27 mouse cellular contexts compared by ENCODE assay signal in the genomic region with DNA sequence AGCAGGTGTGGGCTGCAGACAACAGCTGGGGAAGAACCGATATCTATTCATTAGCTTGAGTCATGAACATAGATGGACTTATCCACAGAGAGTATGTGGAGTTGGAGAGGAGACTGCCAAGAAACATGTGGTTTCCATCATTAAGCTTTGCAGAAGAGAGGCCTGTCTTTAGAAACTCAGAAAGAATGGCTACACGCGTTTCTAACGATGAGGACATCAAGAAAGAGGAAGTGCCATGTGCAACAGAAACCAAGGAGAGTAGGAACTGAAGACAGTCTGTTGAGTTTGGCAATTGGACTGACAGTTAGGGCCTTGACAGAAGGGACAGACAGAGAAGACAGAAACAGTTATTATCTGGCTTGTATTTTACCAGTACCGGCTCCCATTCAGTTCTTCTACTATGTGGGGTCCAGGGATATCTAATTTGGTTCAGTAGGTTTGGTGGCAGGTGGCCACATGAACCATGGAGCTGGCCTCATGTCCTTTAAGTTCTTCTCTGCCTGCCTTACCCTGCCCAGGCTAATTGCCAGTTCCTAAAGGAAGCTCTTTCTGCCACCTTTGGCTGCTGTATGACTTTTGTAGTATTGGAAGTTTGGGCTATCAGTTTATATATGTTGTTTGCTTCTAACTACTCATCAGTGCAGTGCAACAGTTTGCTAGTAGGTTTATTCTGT. TPM values are rescaled to one million over a fixed set of nuclear protein-coding genes. Genes with fewer than 3 reads are reported as not detected.
DNase-seq lines count a peak whose midpoint lies in the region; ATAC-seq and TF ChIP-seq lines count a peak whose summit lies in the region.
"Had no signal": no experiment of that assay in that cellular context is flagged by ENCODE, and none has a peak within 500 bp of the region (broad histone marks: within the 10 kb centered on the region; RNA-seq: fewer than 3 reads in every experiment).

No protein-coding gene starts in this region.

- TF ChIP-seq CTCF in lung, postnatal 0 days (IDR thresholded peaks at IDR 0.05), result no peak
- no peak for TF ChIP-seq CTCF in G1E (IDR thresholded peaks at IDR 0.05; ENCODE audit: low read depth, low read length)

- no peak for TF ChIP-seq EP300 in lung, postnatal 0 days (IDR thresholded peaks at IDR 0.05)

- H3K36me3 ChIP-seq in lung, postnatal 0 days (ENCODE audit: insufficient read depth, low read length), result no peaks in the 10 kb centered on the region
- H3K36me3 ChIP-seq in G1E (replicated peaks), result peaks cover 4% of the 10 kb centered on the region
- H3K36me3 ChIP-seq: heart, embryonic 12.5 days; limb, embryonic 15.5 days; neural tube, embryonic 12.5 days; stomach, embryonic 15.5 days had no signal

- peak; percentile 18 for DNase-seq in lung, postnatal 0 days (ENCODE audit: low spot score)
- no peak for DNase-seq in lung, postnatal 10 days
- peak; percentile 8 for DNase-seq in G1E (ENCODE audit: low spot score)
- DNase-seq in ovary, adult 18-20 months (ENCODE audit: low spot score), result no peak
- no peak for DNase-seq in right cerebral cortex, postnatal 36 days (ENCODE audit: low spot score in 2 of 2)
- DNase-seq: adrenal gland, postnatal 14 days; cerebellum, adult 9-11 months; gastrocnemius, postnatal 36 days; kidney, adult 8-10 months; kidney, postnatal 36 days; lung, postnatal 14 days; right cerebral cortex, postnatal 4 days; thymus, adult 2 months had no signal

- no peaks in the 10 kb centered on the region for H3K4me1 ChIP-seq in lung, postnatal 0 days (ENCODE audit: insufficient read depth, low read depth, low read length)
- peaks cover 8% of the 10 kb centered on the region for H3K4me1 ChIP-seq in G1E (ENCODE audit: insufficient read depth, low read depth, low read length)
- H3K4me1 ChIP-seq: forebrain, embryonic 13.5 days; heart, embryonic 12.5 days; limb, embryonic 15.5 days; neural tube, embryonic 12.5 days; stomach, embryonic 15.5 days had no signal

- no peak for ATAC-seq in lung, postnatal 0 days
- ATAC-seq in G1E (ENCODE audit: extremely low read depth, insufficient number of reproducible peaks, low FRiP score, poor library complexity, severe bottlenecking), result peak; percentile 34; the same call in 1 of the 2 replicates
- ATAC-seq in granulocyte monocyte progenitor cell, adult 5-6 weeks (replicated peaks; ENCODE audit: poor library complexity, severe bottlenecking), result peak; percentile 98
- peak; percentile 75 for ATAC-seq in neutrophil, adult 5-6 weeks (ENCODE audit: extremely low read depth, insufficient number of reproducible peaks, low FRiP score, poor library complexity, severe bottlenecking)
- ATAC-seq in inflammation-experienced regulatory T-cells, adult 6 months, result no peak
- ATAC-seq: activated CD4-positive, CD25-positive, alpha-beta regulatory T cell, adult 4 months; forebrain, embryonic 13.5 days; hindbrain, postnatal 0 days; Patski had no signal

- no peak overlapping the region for H3K4me2 ChIP-seq in lung, postnatal 0 days (replicated peaks; ENCODE audit: low read depth, low read length)
- H3K4me2 ChIP-seq: forebrain, embryonic 13.5 days; heart, embryonic 12.5 days; limb, embryonic 15.5 days; neural tube, embryonic 12.5 days; stomach, embryonic 15.5 days had no signal

- H3K4me3 ChIP-seq in lung, postnatal 0 days (ENCODE audit: low read depth, low read length), result no peak overlapping the region
- H3K4me3 ChIP-seq in G1E (ENCODE audit: low read depth, low read length), result no peak overlapping the region
- H3K4me3 ChIP-seq: forebrain, embryonic 13.5 days; heart, embryonic 12.5 days; limb, embryonic 15.5 days; neural tube, embryonic 12.5 days; stomach, embryonic 15.5 days had no signal

- WGBS in lung, postnatal 0 days, result 79% methylated on average over 5 of the region's 5 CpGs

- H3K27ac ChIP-seq in lung, postnatal 0 days (ENCODE audit: low read length), result no peak overlapping the region
- H3K27ac ChIP-seq: forebrain, embryonic 13.5 days; hindbrain, postnatal 0 days; limb, embryonic 15.5 days; neural tube, embryonic 12.5 days; stomach, embryonic 15.5 days had no signal

- no peaks in the 10 kb centered on the region for H3K27me3 ChIP-seq in lung, postnatal 0 days (replicated peaks; ENCODE audit: insufficient read depth, low read length)
- no peaks in the 10 kb centered on the region for H3K27me3 ChIP-seq in G1E (ENCODE audit: insufficient read depth, low read length)
- H3K27me3 ChIP-seq: forebrain, embryonic 13.5 days; heart, embryonic 12.5 days; limb, embryonic 15.5 days; neural tube, embryonic 12.5 days; stomach, embryonic 15.5 days had no signal

- H3K9ac ChIP-seq in lung, postnatal 0 days (replicated peaks; ENCODE audit: low read depth), result no peak overlapping the region
- H3K9ac ChIP-seq: forebrain, embryonic 13.5 days; heart, embryonic 12.5 days; limb, embryonic 15.5 days; neural tube, embryonic 12.5 days; stomach, embryonic 15.5 days had no signal

- no peaks in the 10 kb centered on the region for H3K9me3 ChIP-seq in lung, postnatal 0 days (ENCODE audit: low read length)
- H3K9me3 ChIP-seq in G1E (replicated peaks), result no peaks in the 10 kb centered on the region
- H3K9me3 ChIP-seq: forebrain, embryonic 13.5 days; heart, embryonic 12.5 days; limb, embryonic 15.5 days; neural tube, embryonic 12.5 days; stomach, embryonic 15.5 days had no signal

RNA-seq across cellular contexts. Expression of a gene that starts 12.8 kb away (rescaled TPM):
- not detected in 2 replicates for polyA plus RNA-seq in lung, postnatal 0 days (2015; fragmentation: Nextera tagmentation; extraction: Ambion mirVana)
- total RNA-seq in G1E (2014; fragmentation: Nextera tagmentation) (not detected in 2 replicates), G1E (2017) (0.82 TPM in 1 of 2 replicates, not detected in the other)
- polyA plus RNA-seq in G1E (2012), result not detected in 2 replicates
- not detected in 2 replicates for total RNA-seq in granulocyte monocyte progenitor cell, adult 5-6 weeks (2014; fragmentation: Nextera tagmentation)
- 73.5 and 97.1 TPM in 2 replicates for total RNA-seq in granulocyte monocyte progenitor cell, adult 5-6 weeks (2017)
- total RNA-seq in neutrophil, adult 5-6 weeks (2017), result 0.93 TPM in 1 of 2 replicates, not detected in the other
- polyA plus RNA-seq in inflammation-experienced regulatory T-cells, adult 6 months (2017; shearing (Covaris generic)), result under 1 TPM in 1 of 3 experiments, not detected in 2; 0.73 TPM
- total RNA-seq: gastrocnemius, postnatal 36 days; heart, postnatal 25 days; hindbrain, postnatal 0 days; layer of hippocampus, postnatal 25 days; left cerebral cortex, postnatal 14 days had no signal
- polyA plus RNA-seq: forebrain, embryonic 13.5 days; hindbrain, postnatal 0 days; Patski had no signal

RNA-seq across cellular contexts. Expression of a gene that starts 20.6 kb away (rescaled TPM):
- not detected in 2 replicates for polyA plus RNA-seq in lung, postnatal 0 days (2015; fragmentation: Nextera tagmentation; extraction: Ambion mirVana)
- not detected in 2 replicates for total RNA-seq in G1E (2014; fragmentation: Nextera tagmentation)
- 88.3 and 92.3 TPM in 2 replicates for total RNA-seq in G1E (2017)
- polyA plus RNA-seq in G1E (2012), result 0.42 and 0.70 TPM in 2 replicates
- 7.6 and 17.0 TPM in 2 replicates for total RNA-seq in granulocyte monocyte progenitor cell, adult 5-6 weeks (2014; fragmentation: Nextera tagmentation)
- 10.5 and 16.0 TPM in 2 replicates for total RNA-seq in granulocyte monocyte progenitor cell, adult 5-6 weeks (2017)
- total RNA-seq in neutrophil, adult 5-6 weeks (2017), result not detected in 2 replicates
- not detected for polyA plus RNA-seq in inflammation-experienced regulatory T-cells, adult 6 months (2017; shearing (Covaris generic))
- total RNA-seq: adrenal gland, postnatal 14 days; gastrocnemius, postnatal 36 days; heart, postnatal 25 days; hindbrain, postnatal 0 days; layer of hippocampus, postnatal 25 days; left cerebral cortex, postnatal 14 days had no signal
- polyA plus RNA-seq: activated CD4-positive, CD25-positive, alpha-beta regulatory T cell, adult 4 months; forebrain, embryonic 13.5 days; hindbrain, postnatal 0 days; limb, embryonic 15.5 days; Patski had no signal

RNA-seq across cellular contexts. Expression of a gene that starts 31.1 kb away (rescaled TPM):
- polyA plus RNA-seq in lung, postnatal 0 days (2015; fragmentation: Nextera tagmentation; extraction: Ambion mirVana), result 121 and 122 TPM in 2 replicates
- 116 and 137 TPM in 2 replicates for total RNA-seq in G1E (2014; fragmentation: Nextera tagmentation)
- 85.2 and 90.3 TPM in 2 replicates for total RNA-seq in G1E (2017)
- 13.5 and 15.4 TPM in 2 replicates for polyA plus RNA-seq in G1E (2012)
- total RNA-seq in granulocyte monocyte progenitor cell, adult 5-6 weeks (2014; fragmentation: Nextera tagmentation), result 123 and 129 TPM in 2 replicates
- total RNA-seq in granulocyte monocyte progenitor cell, adult 5-6 weeks (2017), result 96.1 and 109 TPM in 2 replicates
- total RNA-seq in neutrophil, adult 5-6 weeks (2017), result 2.7 and 2.9 TPM in 2 replicates
- polyA plus RNA-seq in inflammation-experienced regulatory T-cells, adult 6 months (2017; shearing (Covaris generic)), result 10 to 100 TPM in 1 of 3 experiments, 1 to 10 TPM in 2; 8.8 to 23.4 (median 9.2) TPM
- polyA plus RNA-seq: Patski had no signal

Comparison
In these comparisons a context has a peak if more than half of its experiments do, and no peak if none do; other contexts are left out.
1. DNase-seq: peak in lung, postnatal 0 days (single experiment) and G1E (single experiment); none in lung, postnatal 10 days (single experiment), ovary, adult 18-20 months (single experiment) and right cerebral cortex, postnatal 36 days (0 of 2).
2. ATAC-seq: peak in G1E (single experiment), granulocyte monocyte progenitor cell, adult 5-6 weeks (single experiment) and neutrophil, adult 5-6 weeks (single experiment); none in lung, postnatal 0 days (single experiment) and inflammation-experienced regulatory T-cells, adult 6 months (single experiment).
3. RNA of a gene that starts 31.1 kb away (total RNA-seq): 85.2 to 137 TPM in G1E and 96.1 to 129 TPM in granulocyte monocyte progenitor cell, adult 5-6 weeks; 2.7 to 2.9 TPM in neutrophil, adult 5-6 weeks; every median in the first group is over 10 times any median in the second.